Mouse (Mus musculus) C2C12 (cell line): Measurements from ENCODE around the gene Kif26b.

Experiments
- CEBPB ChIP-seq: IDR thresholded peaks from one replicate; pipeline ENCODE4 v1.6.1; 2011; ENCODE audit warnings: low read depth, mild to moderate bottlenecking, control low read depth, moderate library complexity
- CTCF ChIP-seq: IDR thresholded peaks from one replicate; pipeline ENCODE4 v1.5.1; 2011; ENCODE audit not compliant: control insufficient read depth, insufficient read depth, insufficient read length
- FOSL1 ChIP-seq: IDR thresholded peaks from one replicate; pipeline ENCODE4 v1.8.0; 2011; ENCODE audit warnings: mild to moderate bottlenecking, low read length; ENCODE audit not compliant: poor library complexity, insufficient read depth, severe bottlenecking
- MAX ChIP-seq: IDR thresholded peaks from one replicate; pipeline ENCODE4 v1.6.1; 2011; ENCODE audit warnings: mild to moderate bottlenecking, control low read depth
- MYOD1 ChIP-seq: IDR thresholded peaks from one replicate; pipeline ENCODE4 v1.6.1; 2011; ENCODE audit warnings: low read depth; ENCODE audit not compliant: control insufficient read depth, insufficient read length
- MYOG ChIP-seq: IDR thresholded peaks from one replicate; pipeline ENCODE4 v1.6.1; 2011; ENCODE audit not compliant: control insufficient read depth, insufficient read length; ENCODE audit errors: extremely low read depth
- USF1 ChIP-seq: IDR thresholded peaks from one replicate; pipeline ENCODE4 v1.6.1; 2011; ENCODE audit warnings: low read depth, mild to moderate bottlenecking, control low read depth, moderate library complexity

DNA sequence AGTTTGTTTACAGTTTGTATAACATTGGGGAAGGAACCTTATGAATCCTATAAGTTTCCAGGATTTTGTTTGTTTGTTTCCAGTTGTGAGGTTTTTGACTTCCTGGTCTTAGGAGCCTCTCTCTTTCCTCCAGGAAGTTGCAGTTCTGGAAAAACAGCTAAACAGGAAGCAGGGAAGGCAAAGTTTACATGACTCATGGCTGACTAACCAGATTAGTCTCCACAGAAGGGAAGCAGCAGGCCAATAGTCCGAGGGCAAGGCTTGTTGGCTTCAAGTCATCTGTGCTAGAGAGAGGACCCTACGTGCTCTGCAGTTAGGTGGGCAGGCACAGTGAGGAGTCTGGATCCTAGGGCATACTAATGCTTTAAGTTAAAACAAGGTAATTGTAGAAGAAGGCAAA, 36.4 kb upstream of the Kif26b start:
- TF ChIP-seq USF1 (no peak), MYOD1 (no peak), MAX (no peak), CTCF (no peak), CEBPB (no peak), MYOG (no peak), FOSL1 (peak; percentile 69)
